Mouse (Mus musculus) heart, postnatal 10 days (tissue): Measurements from ENCODE around the gene Rptor. TPM values are rescaled to one million over a fixed set of nuclear protein-coding genes. Genes with fewer than 3 reads are reported as not detected.
A peak's percentile ranks its signal among the peaks of the same experiment; 100 is the strongest.

Experiments
- DNase-seq, 2 experiments: peaks; one replicate each; pipeline ENCODE4 v3.0.0; 2021
- intact Hi-C: fragments of 180-260 bp; cut with DNase I; formaldehyde crosslinking; loops from one replicate; pipeline ENCODE4 v1.15.1; 2025
- total RNA-seq, 2 experiments: library from RNA; stranded (reverse); gene quantifications; 2 replicates each; pipeline ENCODE4 v1.2.3; 2021

Rptor gene
- total RNA-seq, 2 experiments from 2014 or later = 39.2 to 40.7 TPM

- intact Hi-C loops = no loop called here
Measured at GRCm38 (mm10) chr11:119720101-119721048, 117.7 kb downstream of the Rptor start.

GRCm38 (mm10) chr11:119724709-119725108, 122.0 kb downstream of the Rptor start:
- intact Hi-C loops = no loop called here
- DNase-seq = no peak

More at GRCm38 (mm10) chr11:119720101-119721048, 117.7 kb downstream of the Rptor start:
- DNase-seq = peak; percentile 86

- intact Hi-C loops = no loop called here
- DNase-seq = no peak
Measured at GRCm38 (mm10) chr11:119731382-119731781, 128.7 kb downstream of the Rptor start.

- no peak for DNase-seq
Measured at GRCm38 (mm10) chr11:119732362-119732761, 129.7 kb downstream of the Rptor start.

DNA sequence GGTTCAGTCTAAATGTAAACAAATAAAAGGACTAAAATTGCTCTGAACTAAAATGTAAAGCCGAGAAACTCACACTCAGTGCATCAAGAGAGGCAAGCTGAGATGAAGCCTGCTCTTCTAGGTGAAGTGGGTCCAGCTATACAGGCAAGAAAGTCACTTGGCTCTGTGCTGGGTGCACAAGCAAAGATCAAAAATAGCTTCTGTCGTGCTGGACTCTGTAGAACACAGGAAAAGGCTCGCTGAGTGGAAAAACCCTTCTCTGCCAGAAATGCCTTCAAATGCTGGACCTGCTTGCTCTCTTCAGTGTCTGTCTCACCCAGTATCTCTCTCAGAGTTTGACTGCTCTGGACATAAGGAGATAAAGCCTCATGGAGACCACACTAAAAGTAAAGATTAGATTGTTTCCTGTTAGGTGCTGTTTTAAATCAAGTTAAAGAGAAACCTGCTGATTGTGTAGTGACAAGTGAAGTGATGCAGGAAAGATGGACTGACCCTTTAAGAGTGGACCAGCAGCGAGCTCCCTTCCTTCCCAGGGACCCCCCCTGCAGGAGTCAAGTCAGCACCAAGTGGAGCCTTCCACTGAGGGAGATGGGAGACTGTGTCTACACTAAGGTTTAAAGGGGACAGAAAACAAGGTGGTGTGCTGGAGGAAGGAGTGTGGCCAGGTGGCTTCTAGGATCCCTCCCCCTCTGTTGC, 130.4 kb downstream of the Rptor start:
- intact Hi-C loops = no loop called here
- peak; percentile 40 to 52 for DNase-seq

More at GRCm38 (mm10) chr11:119732362-119732761, 129.7 kb downstream of the Rptor start:
- intact Hi-C loops = no loop called here

- DNase-seq = no peak
- intact Hi-C loops = no loop called here
Measured at GRCm38 (mm10) chr11:119733657-119733990, 130.9 kb downstream of the Rptor start.

DNA sequence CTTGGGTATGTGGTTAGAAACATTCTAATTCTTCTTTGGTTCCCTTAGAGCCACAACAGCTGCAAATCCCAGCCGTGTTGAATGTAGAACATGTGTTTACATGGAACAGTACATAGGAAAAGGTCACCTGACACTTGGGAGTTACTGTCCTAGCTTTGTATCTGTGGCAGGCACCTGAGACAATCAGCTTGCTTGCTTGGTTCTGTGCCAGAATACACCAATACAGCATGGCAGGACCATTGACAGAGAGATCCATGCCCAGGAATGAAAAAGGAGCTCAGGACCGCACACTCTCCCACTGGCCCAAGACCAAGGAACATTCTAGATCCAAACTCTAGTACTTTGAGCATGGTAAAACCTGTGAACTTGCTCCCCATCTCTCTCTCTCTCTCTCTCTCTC, 132.4 kb downstream of the Rptor start:
- DNase-seq = no peak
- intact Hi-C loops = loop anchor here (5.0 kb wide), 1 partner anchor 103 kb away; no protein-coding TSS in a partner anchor

DNA sequence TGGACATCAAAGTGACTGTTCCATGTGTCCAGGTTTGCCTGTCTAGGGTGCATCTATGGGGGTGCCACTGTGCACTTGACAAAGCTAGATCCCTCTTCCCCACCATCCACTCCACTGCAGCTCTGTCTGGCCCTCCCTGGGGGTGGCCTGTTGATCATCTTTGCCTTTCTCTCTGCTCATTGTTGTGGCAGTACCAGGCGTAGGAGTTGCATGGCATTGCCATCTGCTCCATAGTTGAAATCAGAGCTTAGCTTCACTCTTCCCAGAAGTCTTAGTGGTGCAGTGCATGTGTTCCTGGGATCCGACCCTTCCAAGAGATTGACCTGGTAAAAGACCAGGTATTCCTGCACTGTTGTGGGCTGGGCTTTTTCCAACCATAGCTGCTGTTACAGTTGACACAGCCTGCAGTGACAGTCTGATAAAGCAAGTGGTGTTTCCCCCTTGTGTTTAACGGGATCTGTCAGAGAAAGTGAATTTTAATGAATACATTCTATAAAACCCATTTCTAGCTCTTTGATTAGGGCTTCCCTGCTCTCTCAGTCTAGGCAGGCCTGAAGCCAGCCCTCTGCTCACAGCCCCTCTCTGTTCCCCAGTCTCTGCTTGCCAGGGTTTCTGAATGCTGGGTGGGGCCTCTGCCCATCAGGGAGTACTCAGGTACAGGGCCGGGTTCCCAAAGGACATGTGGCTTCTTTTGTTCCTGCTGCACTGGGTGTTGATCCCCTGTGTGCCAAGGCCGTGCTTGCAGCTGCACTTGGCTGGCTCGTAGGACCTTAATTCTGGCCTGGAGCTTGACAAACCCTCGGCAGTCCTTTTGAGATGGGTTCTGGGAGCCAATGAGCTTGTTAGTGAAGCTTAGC, 136.5 kb downstream of the Rptor start:
- intact Hi-C loops = loop anchor here (5.0 kb wide), 1 partner anchor 107 kb away; no protein-coding TSS in a partner anchor
- no peak for DNase-seq

GRCm38 (mm10) chr11:119741401-119741800, 138.7 kb downstream of the Rptor start:
- no peak for DNase-seq
- intact Hi-C loops = no loop called here

DNA sequence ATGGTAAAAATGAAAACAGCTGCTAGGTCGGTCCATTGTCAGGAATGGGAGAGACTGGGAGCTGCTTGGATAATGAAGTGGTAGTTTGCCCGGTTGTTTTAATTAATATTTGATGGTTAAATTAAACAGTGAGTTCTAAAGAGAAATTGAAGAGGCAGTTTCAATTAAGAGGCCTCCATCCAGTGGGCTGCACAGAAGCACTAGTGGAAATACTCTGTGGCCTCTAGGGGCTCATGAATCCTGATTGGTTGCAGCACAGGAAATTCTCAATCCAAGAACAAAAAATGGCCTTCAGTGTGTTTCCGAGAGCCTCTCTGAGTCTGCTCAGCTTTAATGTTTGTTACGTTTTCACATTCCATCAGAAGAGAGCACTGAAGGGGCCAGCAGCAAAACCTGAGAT, 141.7 kb downstream of the Rptor start:
- intact Hi-C loops = no loop called here
- no peak for DNase-seq

- intact Hi-C loops = no loop called here
- no peak for DNase-seq
Measured at GRCm38 (mm10) chr11:119745333-119745732, 142.6 kb downstream of the Rptor start.

DNA sequence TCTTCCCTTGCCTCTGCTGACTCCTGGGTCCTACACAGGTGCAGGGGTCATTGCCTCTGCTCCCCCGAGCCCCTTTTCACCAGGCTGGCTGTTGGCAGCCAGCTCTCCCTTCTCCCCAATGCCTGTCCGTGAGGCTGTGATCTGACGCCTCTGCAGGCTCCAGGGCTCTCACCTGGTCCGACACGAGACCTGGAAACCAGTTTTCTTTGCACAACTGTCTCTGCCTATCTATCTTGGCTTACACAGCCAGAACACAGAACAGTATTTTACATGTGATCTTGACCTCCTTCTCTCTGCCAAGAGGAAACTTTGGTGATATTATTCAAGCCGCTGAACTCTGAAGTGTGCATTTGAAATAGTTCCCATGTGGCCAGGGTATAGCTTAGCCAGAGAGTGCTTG, 151.8 kb downstream of the Rptor start:
- no peak for DNase-seq
- intact Hi-C loops = no loop called here

DNA sequence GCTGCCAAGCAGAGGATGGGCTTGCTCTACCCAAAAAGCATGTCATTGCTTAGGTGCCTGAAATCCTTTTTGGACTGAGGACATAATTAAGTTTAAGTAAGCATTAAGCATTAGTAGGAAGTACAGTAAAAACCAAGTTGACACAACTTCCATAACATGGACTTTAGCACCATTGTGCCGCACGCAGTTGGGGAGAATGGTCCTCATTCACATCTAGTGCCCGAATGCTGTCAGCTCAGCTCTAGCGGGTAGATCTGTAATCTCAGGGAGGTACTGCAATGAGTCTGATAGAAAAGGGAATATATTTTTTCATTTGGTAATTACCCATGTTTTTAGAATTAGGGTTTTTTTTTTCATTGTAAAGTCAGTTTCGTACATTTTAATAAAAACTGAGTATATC, 155.5 kb downstream of the Rptor start:
- DNase-seq = no peak
- intact Hi-C loops = no loop called here

- DNase-seq = no peak
- intact Hi-C loops = no loop called here
Measured at GRCm38 (mm10) chr11:119758705-119759327, 156.1 kb downstream of the Rptor start.

DNA sequence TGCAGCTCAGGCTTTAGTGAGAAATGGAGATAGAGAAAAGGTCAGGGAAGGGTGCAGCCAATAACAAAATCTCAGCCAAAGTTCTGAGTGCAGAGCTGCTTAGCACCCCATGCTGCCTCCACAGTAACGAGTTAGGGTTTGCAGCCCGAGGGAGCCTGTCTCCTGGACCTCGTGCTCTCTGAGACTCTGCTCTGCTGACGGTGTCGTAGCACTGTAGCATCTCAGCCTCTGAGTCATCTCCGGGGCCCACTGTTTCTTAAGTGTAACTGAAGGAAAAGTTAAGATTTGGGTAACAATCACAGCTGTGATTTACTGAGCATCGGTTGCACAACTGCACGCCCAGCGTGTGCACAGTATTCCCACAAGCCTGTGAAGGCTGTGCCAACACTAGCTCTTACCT, 160.2 kb downstream of the Rptor start:
- intact Hi-C loops = loop anchor here (5.0 kb wide), 1 partner anchor 121 kb away; no protein-coding TSS in a partner anchor
- DNase-seq = no peak

DNA sequence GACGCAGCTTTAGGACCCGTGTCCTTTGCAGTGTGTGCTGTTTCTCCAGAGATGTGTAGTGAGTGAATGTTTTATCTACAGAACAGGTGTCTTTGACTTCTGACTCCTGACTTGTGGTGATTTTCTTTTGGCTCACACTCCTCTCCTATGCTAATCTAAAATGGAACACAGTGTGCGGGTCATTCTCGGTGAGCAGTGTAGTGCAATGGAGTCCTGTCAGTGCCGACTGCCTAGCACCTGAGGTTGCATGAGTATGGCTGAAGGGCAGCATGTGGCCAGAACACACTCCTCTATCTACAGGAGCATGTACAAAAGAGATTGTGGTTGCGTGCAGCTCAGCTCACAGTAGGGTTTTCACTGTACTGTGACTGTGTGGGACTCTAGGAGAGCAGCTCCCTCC, 163.3 kb downstream of the Rptor start:
- intact Hi-C loops = loop anchor here (5.0 kb wide), 1 partner anchor 94 kb away; no protein-coding TSS in a partner anchor
- DNase-seq = peak in 1 of 2 experiments; percentile 24

GRCm38 (mm10) chr11:119766782-119767459, 164.2 kb downstream of the Rptor start:
- intact Hi-C loops = loop anchor here (5.0 kb wide), 1 partner anchor 95 kb away; no protein-coding TSS in a partner anchor
- no peak for DNase-seq

- DNase-seq = no peak
- intact Hi-C loops = loop anchor here (5.0 kb wide), 1 partner anchor 95 kb away; no protein-coding TSS in a partner anchor
Measured at GRCm38 (mm10) chr11:119767525-119767924, 164.8 kb downstream of the Rptor start.

- intact Hi-C loops = loop anchor here (5.0 kb wide), 1 partner anchor 96 kb away; no protein-coding TSS in a partner anchor
Measured at GRCm38 (mm10) chr11:119768511-119768910, 165.8 kb downstream of the Rptor start.

More at GRCm38 (mm10) chr11:119768511-119768910, 165.8 kb downstream of the Rptor start:
- no peak for DNase-seq
